Mouse (Mus musculus) heart, postnatal 4 days (tissue): ENCODE measurements around the gene Rab29. TPM values are rescaled to one million over a fixed set of nuclear protein-coding genes. Genes with fewer than 3 reads are reported as not detected.

ENCODE experiments used
- total RNA-seq, 2 experiments: library from RNA; stranded (reverse); gene quantifications; 2 replicates each; pipeline ENCODE4 v1.2.3; 2021

Rab29 gene
- total RNA-seq, 2 experiments from 2014 or later = 10.6 to 10.8 TPM

Other genes with a start within 250 kb of the Rab29 start
- 1 to 10 TPM in 1 of 2 experiments, under 1 TPM in 1; 0.81 to 2.1 TPM for gene Ctse, start 228.9 kb upstream of the Rab29 start, total RNA-seq
- gene Rab7b, start 178.5 kb upstream of the Rab29 start, total RNA-seq = 1 to 10 TPM; 2.6 to 3.6 TPM
- under 1 TPM in 1 of 2 experiments, not detected in 1; 0.07 TPM for gene Slc26a9, start 123.2 kb upstream of the Rab29 start, total RNA-seq
- 1 to 10 TPM; 2.2 to 3.4 TPM for gene Pm20d1, start 69.8 kb upstream of the Rab29 start, total RNA-seq
- gene Slc41a1, start 39.7 kb upstream of the Rab29 start, total RNA-seq = 10 to 100 TPM; 23.3 to 26.3 TPM
- 100 to 1,000 TPM; 169 to 172 TPM for gene Nucks1, start 43.3 kb downstream of the Rab29 start, total RNA-seq
- 1 to 10 TPM; 2.1 to 2.3 TPM for gene Slc45a3, start 95.7 kb downstream of the Rab29 start, total RNA-seq
- 100 to 1,000 TPM; 104 to 110 TPM for gene Elk4, start 140.4 kb downstream of the Rab29 start, total RNA-seq
- gene Mfsd4a, start 200.8 kb downstream of the Rab29 start, total RNA-seq = 1 to 10 TPM; 1.3 to 1.4 TPM